Mouse (Mus musculus) yolk sac, embryonic 10.5 days (tissue): ENCODE data around the gene Gnb2.

Source experiments
- DNase-seq: peaks from one replicate; pipeline ENCODE4 v3.0.0-alpha.2; 2017; ENCODE audit warnings: low spot score

Gene Gnb2

DNA sequence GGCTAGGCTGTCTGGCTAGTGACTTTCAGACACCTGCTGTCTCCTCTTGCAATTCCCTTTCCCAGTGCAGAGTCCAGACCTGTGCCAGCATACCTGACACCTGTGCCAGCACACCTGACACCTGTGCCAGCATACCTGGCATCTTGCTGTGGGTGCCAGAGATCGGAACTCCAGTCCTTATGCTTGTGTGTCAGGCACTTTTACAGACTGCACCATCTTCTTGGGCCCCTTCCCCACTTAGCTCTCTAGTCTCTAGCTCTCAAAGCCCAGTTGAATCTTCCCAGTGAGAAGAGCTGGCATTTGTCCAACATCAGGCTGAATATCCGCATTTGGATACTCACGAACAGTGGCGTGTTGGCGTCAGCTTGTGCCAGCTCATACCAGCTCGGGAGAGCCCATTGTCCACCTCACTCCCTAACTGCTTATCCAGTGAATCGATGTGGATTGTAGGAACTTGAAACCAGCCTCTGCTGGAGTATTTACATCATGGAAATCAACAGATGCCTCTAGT lies 6.0 kb upstream of the Gnb2 start:
- no peak for DNase-seq

DNA sequence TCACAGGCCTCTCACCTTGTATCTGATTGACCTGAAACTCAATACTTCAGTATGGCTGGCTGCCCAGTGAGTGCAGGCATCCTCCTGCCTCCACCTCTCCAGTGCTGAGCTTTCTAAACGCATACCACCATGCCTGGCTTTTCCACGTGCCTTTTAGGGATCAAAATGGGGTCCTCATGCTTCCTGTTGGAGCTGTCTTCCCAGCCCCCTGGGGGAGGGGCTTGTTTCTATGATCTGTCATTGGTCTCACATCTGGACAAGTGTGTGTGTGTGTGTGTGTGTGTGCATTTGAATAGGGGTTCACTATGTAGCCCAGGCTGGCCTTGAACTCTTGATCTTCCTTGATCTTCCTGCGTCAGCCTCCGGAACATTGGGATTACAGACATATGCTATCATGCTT lies 4.2 kb upstream of the Gnb2 start:
- DNase-seq = no peak

DNA sequence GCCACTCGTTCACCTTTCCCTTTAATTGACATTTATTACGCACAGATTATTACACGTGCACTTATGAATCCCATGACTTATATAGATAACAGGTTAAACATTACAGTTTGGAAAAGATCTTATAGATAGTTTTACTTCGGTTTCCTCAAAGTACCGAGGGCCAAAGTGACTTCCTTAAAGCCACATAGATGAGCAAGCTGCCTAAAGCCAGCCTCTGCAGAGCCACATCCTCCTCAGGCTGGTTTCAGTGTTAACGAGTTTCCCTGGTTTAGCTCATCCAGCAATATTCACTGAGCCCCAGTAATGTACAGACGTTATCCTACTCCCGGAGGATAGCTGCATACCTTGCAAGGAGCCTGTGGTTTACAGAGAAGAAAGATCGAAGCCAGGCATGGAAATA lies 2.0 kb upstream of the Gnb2 start:
- no peak for DNase-seq

DNA sequence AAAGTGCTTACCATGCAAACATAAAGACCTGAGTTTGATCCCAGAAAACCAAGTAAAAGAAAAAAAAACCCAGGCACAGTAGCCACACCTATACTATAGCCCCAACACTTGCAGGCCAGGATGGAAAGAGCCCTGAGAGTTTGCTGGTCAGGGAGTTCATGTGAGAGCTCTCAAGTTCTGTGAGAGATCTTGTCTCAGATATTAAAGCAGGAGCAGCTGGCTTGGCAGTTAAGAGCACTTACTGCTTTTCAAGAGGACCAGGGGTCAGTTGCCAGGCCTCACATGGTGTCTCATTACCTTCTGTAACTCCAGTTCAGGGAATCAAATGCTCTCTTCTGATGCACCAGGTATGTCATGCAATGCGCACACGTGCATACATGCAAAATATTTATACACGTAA lies 1.5 kb upstream of the Gnb2 start:
- no peak for DNase-seq

- no peak for DNase-seq
These were observed 548 bp downstream of the Gnb2 start for GRCm38 (mm10) chr5:137532808-137533116.

- no peak for DNase-seq
These were observed 1.0 kb downstream of the Gnb2 start for GRCm38 (mm10) chr5:137532131-137532807.

DNA sequence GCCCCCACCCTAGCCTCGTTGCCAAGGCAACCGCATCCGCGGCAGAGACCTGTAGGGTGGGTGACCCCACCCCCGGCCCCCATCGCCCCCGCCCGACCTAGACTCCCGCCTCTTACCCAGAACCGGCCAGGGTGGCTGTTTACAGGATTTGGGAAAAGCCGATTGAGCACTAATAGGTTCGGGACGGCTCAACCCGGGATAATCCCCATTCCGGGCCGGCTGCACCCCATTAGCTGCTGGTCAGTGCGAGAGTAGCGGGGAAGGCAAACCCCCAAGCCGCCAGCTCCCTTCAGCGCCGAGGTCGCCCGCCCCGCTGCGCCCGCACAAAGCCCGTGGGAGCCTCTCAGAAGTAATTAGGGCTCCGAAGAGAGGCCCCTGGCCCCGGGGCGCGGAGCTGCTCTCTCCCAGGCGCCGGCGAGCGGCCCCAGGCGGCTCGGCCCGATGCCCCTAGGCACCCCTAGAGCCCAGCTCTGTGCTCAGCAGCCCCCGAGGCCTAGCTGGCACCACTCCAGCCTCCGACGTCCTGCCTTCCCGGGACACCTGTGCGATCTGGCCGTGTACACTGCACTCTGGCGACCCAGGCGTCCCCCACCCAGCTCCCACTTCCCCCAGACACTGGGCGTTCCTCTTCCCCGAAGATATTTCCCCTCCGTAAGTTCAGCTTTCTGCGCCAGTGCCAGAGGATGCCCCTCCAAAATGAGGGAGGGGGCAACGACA lies 1.7 kb downstream of the Gnb2 start:
- no peak for DNase-seq

DNA sequence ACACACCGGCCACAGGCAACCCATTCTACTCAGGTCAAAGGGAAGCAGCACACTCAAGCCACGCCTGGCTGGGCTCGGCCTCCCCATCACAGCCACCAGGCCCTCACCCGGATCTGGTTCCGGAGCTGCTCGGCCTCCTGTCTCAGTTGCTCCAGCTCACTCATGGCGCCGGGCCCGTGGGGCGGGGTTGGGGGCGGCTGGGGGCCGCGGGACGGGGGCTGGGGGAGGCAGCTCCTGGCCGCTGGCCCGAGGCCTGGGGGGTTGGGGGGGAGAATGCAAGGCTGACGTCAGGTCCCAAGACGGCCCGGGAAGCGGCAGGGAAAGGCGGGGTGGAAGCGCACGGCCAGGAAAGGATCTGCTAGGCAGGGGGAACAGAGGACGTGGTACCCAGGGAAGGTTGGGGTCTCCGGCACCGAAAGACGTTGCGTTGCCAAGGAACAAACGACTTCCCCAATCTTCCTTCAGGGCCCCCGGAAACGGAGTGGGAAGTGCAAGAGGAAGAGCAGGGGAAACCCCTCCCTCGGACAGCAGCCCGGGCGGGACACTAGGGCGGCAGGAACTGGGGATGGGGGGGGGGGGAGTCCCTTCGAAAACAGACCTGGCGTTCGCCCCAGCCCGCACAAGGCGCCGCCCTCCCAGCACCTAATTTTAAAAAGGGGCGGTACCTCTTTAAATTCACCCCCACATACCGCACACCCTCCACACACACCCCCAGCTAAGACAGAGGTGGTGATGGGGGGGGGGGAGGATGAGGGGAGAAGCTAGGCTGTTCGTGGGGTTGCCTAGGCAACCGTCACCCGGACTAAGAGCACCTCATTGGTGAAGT lies 2.5 kb downstream of the Gnb2 start:
- peak; percentile 70 for DNase-seq

DNA sequence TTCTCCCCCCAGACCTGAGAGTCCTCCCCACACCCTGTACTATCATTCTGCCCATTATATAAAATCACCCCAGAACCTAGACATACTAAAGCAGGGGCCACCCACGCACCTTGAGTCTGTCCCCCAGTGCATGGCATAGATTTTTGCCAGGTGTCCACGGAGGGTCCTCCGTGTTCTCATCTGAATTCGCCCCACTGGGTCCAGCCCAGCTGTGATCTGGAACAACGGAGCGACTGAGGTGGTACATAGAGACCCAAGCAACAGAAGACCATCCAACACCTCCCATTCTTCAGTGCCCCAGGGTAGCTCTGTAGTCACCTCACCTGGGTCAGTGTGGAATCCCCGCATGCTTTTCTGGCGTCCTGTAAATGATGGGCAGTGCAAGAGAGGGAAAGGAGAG lies 3.2 kb downstream of the Gnb2 start:
- no peak for DNase-seq

DNA sequence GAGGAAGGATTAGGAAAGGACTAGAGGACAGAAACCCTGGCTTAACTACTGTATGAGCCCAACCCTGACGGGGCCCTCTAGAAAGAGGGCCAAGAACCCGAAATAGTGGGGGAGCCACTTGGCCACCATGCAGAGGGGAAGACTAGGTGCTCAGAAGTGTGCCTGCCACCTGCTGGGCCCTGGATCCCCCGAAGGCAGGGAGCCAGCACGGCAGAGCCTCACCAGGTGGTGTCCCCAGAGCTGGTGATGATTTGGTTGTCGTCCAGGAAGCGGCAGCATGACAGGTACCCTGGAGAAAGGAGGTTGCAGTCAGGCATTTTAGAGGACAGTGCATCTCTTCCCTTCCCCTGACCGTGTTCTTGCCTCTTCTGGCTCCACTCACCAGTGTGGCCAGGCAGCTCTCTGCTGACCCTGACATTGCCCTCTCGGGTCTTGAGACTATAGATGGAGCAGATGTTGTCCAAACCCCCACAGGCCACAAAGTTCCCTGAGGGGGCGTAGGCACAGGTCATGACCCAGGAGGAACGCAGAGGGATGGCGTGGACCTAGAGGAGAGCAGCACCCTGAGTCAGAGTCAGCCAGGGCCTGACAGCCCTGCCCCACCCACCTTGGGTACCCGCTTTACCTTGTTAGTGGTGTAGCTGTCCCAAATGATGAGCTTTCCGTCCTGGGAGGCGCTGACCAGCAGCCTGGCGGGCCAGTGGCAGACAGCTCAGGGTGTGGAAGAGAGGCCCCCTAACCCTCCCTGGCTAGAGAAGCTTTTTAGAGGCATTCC lies 3.9 kb downstream of the Gnb2 start:
- no peak for DNase-seq

DNA sequence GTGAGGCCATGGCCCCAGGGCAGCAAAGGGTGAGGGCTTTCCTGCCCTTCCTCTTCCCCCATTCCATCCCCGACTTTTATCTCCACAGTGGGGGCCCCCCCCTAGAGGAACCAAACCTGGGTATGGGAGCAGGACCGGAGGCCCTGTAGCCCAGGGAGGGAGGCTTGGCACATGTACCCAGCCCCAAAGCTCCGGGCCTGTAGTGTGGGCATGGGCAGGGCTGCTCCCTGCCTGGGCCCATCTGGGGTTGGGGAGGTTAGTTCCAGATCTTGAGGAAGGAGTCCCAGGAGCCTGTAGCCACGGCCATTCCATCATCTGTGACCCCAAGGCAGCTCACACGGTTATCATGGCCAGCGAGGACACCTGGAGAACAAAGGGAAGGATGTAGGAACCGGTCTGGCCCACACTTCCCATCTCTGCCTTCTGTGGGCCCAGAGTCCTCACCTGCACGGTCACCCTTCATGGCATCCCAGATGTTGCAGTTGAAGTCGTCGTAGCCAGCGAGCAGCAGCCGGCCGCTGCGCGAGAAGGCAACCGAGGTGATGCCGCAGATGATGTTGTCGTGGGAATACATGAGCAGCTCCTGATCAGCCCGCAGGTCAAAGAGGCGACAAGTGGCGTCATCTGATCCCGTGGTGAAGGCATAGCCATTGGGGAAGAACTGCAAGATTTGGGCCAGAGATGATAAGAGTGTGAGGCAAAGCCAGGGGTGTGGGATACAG lies 4.9 kb downstream of the Gnb2 start:
- DNase-seq = no peak

DNA sequence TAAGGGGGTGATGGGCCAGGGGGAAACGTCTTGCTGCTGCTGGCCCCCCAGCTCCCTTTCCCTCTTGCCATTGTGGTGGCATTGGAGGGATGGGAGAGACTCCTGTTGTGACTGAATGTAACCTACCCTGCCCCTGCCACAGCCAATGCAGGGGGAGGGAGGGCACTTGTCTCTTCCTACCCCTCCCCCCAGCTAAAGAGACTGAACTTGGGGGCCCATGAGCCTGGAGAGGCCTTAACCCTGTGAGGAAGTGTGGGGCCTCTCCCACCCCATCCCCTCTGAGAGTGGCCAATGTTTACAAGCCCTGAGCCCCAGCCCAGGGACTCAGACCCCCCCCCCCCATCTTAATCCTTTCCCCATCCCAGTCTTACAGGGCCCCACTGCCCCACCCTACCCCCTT lies 5.9 kb downstream of the Gnb2 start:
- no peak for DNase-seq

DNA sequence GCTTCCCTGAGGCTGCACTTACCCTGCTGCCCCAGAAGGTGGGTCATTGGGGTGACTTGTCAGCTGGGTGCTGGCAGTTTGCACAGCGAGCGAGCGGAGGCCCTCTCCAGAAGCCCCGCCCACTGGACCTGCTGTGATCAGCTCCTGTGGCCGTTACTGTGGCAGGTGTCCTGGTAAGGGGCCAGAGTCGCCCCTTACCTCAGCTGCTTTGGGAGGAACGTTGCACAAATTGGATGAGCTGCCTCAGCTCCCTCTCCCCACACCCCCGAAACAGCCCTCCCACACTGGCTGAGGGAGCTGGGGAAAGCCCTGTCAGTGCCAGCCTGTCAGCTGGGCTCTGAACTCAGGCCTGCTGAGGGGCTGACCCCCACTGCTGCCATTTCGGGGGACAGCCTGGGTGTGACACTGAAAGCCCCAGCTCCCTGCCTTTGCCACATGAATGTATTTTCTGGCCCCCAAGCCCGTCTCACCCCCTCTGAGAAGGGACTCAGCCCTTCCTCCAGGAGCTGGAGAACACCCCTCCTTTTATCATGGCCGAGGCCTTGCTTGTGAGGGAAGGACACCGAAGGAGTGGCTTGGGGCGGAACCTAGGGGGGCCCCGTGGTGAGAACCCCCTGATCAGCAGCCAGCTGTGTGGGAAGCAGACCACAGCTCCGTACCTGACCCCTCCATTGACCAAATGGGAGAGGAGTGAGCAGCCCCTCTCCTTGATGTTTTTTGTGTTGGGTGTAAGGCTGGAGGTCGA lies 6.9 kb downstream of the Gnb2 start:
- DNase-seq = no peak

DNA sequence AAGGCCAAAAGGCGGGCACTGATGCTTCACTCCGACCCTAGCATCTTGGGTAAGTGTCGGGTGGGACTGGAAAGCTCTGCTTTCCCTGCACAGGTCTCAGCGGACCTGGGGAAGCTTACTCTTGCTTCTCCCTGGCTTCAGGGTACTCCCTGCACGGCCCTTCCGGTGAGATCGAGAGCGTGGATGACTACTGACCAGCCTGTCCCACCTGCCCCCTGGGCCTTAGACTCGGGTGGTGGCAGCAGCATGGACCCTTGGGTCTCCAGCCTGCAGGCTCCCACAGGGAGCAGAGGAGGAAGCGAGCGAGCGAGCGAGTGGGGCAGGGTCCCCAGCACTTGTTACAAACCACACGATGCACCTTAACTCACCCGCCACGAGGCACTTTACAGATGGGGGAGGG lies 7.8 kb downstream of the Gnb2 start:
- no peak for DNase-seq

- DNase-seq = no peak
These were observed 8.6 kb downstream of the Gnb2 start for GRCm38 (mm10) chr5:137524671-137525070.

DNA sequence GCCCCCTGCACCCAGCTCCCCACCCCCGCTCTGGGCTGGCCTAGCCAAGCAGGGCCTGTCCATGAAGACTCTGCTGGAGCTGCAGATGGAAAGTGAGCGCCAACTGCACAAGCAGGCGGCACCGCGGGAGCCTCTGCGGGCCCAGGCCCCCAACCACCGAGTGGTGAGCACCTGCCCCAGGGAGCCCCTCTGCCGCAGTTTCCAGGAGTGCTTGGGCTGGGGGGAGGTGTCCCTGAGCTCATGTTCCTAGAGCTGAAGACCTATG lies 9.1 kb downstream of the Gnb2 start:
- DNase-seq = no peak

DNA sequence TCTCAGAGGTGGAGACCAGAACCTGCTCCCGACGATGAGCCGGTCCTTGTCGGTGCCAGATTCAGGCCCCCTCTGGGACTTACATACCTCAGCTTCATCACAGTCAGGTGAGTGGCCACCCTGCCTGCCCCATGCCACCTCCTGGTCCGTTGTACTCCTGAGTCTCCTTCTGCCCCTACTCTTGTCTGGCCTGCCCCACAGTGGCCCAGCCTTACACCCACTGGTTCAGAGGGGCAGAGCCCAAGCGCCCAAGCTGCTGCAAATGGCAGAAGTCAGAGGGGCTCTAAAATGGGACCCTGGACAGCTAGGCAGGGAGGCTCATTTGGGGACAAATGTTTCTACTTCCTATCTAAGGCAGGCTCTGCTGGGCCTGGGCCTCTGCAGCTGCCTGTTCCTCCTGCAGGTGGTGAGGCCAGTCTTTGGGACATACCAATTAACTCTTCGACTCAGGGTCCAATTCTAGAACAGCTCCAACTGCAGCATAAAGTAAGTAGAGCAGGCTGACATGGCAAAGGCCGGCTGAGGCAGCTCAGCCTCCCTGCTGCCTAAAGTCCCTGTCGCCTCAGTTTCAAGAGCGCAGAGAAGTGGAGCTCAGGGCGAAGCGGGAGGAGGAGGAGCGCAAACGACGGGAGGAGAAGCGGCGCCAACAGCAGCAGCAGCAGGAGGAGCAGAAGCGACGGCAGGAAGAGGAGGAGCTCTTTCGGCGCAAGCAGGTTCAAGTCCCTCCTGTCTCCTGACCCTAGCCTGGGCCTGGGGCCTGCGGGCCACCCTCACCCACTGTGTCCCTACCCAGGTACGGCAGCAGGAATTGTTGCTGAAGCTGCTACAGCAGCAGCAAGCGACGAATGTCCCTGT lies 9.7 kb downstream of the Gnb2 start:
- DNase-seq = no peak

DNA sequence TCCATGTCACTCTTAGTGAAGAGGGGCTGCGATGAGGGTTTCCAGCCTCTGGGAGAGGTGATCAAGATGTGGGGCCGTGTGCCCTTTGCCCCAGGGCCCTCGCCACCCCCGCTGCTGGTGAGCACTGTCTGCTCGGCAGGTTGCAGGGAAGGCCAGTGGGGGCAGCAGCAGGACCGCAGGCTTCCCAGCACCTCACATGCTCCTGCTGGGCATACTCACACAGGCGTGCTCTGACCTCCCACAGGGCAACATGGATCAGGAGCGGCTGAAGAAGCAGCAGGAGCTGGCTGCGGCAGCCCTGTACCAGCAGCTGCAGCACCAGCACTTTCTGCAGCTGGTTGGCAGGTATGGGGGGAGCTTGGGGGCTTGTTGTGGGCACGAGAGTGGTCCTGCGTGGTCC lies 10.6 kb downstream of the Gnb2 start:
- no peak for DNase-seq

DNA sequence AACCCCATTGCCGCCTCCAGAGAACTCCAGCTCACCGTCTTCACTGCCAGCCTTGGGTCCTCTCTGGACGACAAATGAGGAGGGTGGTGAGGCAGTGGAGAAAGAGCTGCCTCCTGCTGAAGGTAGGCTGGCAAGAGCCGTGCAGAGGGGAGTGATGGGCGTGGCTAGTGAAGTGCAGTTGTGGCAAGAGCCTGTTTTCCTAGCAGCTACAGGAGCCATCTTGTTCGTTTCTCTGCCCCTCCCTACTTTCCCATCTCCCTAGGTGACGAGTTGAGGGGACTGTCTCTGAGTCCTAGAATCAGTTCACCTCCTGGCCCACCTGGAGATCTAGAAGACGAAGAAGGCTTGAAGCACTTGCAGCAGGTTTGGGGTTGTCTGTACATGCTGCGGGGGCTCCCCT lies 11.4 kb downstream of the Gnb2 start:
- DNase-seq = no peak
